Mouse (Mus musculus) embryonic facial prominence, embryonic 15.5 days (tissue): Measurements from ENCODE around the gene Cplx1. TPM values are rescaled to one million over a fixed set of nuclear protein-coding genes. Genes with fewer than 3 reads are reported as not detected.

Experiments used
- ATAC-seq: fragments of 200-750 bp; cut with Nextera tagmentation; 2 replicates; pipeline ENCODE4 v1.8.0; 2017; ENCODE audit warnings: low read depth, moderate TSS enrichment; ENCODE audit not compliant: insufficient number of reproducible peaks, low FRiP score, low TSS enrichment
- H3K27ac ChIP-seq: fragments of 300-500 bp; sonication (generic); replicated peaks from 2 replicates; pipeline ENCODE4 v1.5.1; 2015; ENCODE audit warnings: mild to moderate bottlenecking, inconsistent platforms
- H3K27me3 ChIP-seq: fragments of 300-500 bp; sonication (generic); 2 replicates; pipeline ENCODE4 v1.6.1; 2015; ENCODE audit warnings: inconsistent platforms
- H3K36me3 ChIP-seq: fragments of 300-500 bp; sonication (generic); 2 replicates; pipeline ENCODE4 v1.6.1; 2015; ENCODE audit warnings: mild to moderate bottlenecking, inconsistent platforms
- H3K4me1 ChIP-seq: fragments of 300-500 bp; sonication (generic); 2 replicates; pipeline ENCODE4 v1.6.1; 2015; ENCODE audit warnings: inconsistent platforms
- H3K4me2 ChIP-seq: fragments of 300-500 bp; sonication (generic); replicated peaks from 2 replicates; pipeline ENCODE4 v1.6.1; 2015; ENCODE audit warnings: mild to moderate bottlenecking, inconsistent platforms
- H3K4me3 ChIP-seq: fragments of 300-500 bp; sonication (generic); replicated peaks from 2 replicates; pipeline ENCODE4 v1.5.1; 2015; ENCODE audit warnings: mild to moderate bottlenecking, inconsistent platforms
- H3K9ac ChIP-seq: fragments of 300-500 bp; sonication (generic); 2 replicates; pipeline ENCODE4 v1.6.1; 2015; ENCODE audit warnings: inconsistent platforms
- H3K9me3 ChIP-seq: fragments of 300-500 bp; sonication (generic); replicated peaks from 2 replicates; pipeline ENCODE4 v1.6.1; 2016; ENCODE audit warnings: inconsistent platforms
- WGBS: fragments of 180-500 bp; shearing (Covaris S2); methylation state at CpG from one replicate; pipeline ENCODE4 v1.1.7; 2015; 5-methylcytosine and 5-hydroxymethylcytosine counted together
- polyA plus RNA-seq: library from polyadenylated mRNA; unstranded; fragments of >200 nt; fragmentation: Nextera tagmentation; extraction: Ambion mirVana; gene quantifications from 2 replicates; pipeline ENCODE4 v1.2.1, GENCODE M21; 2015

Gene Cplx1
- polyA plus RNA-seq = 0.38 and 0.89 TPM in 2 replicates

- Histone ChIP-seq H3K4me2 (peak within 1 kb of the TSS; percentile 61), H3K27ac (no peak within 1 kb of the TSS), H3K9me3 (no peaks in the 10 kb centered on the region), H3K4me1 (peaks cover 13% of the 10 kb centered on the region), H3K36me3 (no peaks in the 10 kb centered on the region), H3K27me3 (peaks cover 36% of the 10 kb centered on the region), H3K4me3 (peak within 1 kb of the TSS; percentile 31), H3K9ac (no peak within 1 kb of the TSS)
- under 1% methylated on average over 51 of the region's 56 CpGs for WGBS
- no peak for ATAC-seq
These were observed at the start of gene Cplx1 for GRCm38 (mm10) chr5:108549489-108550206. Gene Cplx1 (minus strand): TSS chr5:108550024.

DNA sequence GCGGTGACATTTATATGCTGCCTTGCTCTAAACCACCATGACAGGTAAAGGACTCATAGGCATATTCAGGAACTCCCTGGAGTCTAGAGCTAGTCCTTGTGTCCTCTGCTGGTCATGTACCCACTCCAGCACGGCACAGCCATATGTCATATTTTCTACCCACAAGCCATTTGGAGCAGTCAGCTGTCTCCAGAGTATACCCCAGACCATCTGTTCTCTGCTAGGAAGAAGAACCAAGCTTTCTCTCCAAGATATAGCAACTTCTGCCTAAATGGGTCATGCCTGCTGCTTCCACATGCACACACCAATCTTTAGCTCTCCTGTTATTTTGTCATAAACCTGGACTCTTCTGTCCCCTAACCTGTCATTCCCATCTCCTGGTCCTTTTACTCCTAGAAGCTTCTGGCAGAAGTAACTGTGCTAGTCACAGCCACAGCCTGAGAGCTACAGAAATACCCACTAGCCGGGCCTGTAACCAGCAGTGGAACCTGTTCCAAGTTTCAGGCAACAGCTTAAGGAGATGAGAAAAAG is 31.6 kb upstream of the Cplx1 start:
- Histone ChIP-seq H3K36me3 (peaks cover 83% of the 10 kb centered on the region), H3K4me1 (no peaks in the 10 kb centered on the region), H3K9me3 (no peaks in the 10 kb centered on the region), H3K9ac (no peak overlapping the region), H3K4me3 (no peak overlapping the region), H3K27me3 (no peaks in the 10 kb centered on the region), H3K27ac (no peak overlapping the region), H3K4me2 (no peak overlapping the region)
- ATAC-seq = no peak
- WGBS = 89% methylated on average over 3 of the region's 3 CpGs

- Histone ChIP-seq H3K9ac (no peak overlapping the region), H3K36me3 (peaks cover 83% of the 10 kb centered on the region), H3K4me1 (no peaks in the 10 kb centered on the region), H3K9me3 (no peaks in the 10 kb centered on the region), H3K4me2 (no peak overlapping the region), H3K4me3 (no peak overlapping the region), H3K27me3 (no peaks in the 10 kb centered on the region), H3K27ac (no peak overlapping the region)
- WGBS = 93% methylated on average over 6 of the region's 6 CpGs
- ATAC-seq = no peak
These were observed 23.2 kb upstream of the Cplx1 start for GRCm38 (mm10) chr5:108573054-108573453.

DNA sequence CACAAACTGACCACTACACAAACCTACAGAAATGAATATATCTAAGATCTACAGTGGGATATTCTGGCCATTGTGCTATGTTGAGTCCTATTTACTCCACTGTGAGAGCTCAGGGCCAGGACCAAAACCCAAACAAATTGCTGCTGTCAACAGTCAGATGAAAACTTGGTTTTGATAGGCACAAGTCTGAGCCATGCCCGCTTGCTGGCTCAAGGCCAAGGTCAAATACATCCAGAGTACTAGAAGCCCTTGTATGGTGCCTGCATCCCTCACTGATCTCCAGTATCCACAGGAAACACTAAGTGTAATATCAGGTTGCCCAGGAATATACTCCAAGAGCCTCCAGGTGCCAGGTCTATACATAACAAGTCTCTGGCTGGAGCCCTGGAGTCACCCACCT is 21.2 kb upstream of the Cplx1 start:
- WGBS = 67% methylated on average over 1 of the region's 1 CpGs
- no peak overlapping the region for H3K27ac ChIP-seq
- peaks cover 77% of the 10 kb centered on the region for H3K36me3 ChIP-seq
- no peak overlapping the region for H3K4me2 ChIP-seq
- H3K4me3 ChIP-seq = no peak overlapping the region
- H3K9me3 ChIP-seq = no peaks in the 10 kb centered on the region
- no peaks in the 10 kb centered on the region for H3K27me3 ChIP-seq
- no peak for ATAC-seq
- H3K9ac ChIP-seq = no peak overlapping the region
- H3K4me1 ChIP-seq = no peaks in the 10 kb centered on the region

DNA sequence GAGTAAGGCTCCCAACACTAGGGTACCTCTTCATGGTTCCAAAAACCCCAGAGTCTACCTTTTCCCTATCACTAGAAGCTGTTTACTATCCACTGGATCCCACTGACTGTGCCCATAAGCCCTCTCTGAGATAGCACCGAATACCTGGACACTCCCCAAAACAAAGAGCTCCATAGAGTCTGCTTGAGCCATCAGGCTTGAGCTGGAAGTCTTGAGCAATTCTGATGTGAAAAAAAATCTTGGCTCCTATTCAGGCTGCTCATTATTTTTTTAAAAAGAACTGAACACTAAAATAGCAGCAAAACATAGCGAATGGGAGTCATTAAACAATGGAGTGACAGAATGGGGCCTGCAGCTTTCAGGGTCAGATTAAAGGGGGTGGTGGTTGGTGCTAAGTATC is 17.3 kb upstream of the Cplx1 start:
- Histone ChIP-seq H3K36me3 (peaks cover 51% of the 10 kb centered on the region), H3K9ac (no peak overlapping the region), H3K9me3 (no peaks in the 10 kb centered on the region), H3K4me3 (no peak overlapping the region), H3K4me1 (no peaks in the 10 kb centered on the region), H3K27ac (no peak overlapping the region), H3K4me2 (no peak overlapping the region), H3K27me3 (no peaks in the 10 kb centered on the region)
- 89% methylated on average over 2 of the region's 2 CpGs for WGBS
- no peak for ATAC-seq

DNA sequence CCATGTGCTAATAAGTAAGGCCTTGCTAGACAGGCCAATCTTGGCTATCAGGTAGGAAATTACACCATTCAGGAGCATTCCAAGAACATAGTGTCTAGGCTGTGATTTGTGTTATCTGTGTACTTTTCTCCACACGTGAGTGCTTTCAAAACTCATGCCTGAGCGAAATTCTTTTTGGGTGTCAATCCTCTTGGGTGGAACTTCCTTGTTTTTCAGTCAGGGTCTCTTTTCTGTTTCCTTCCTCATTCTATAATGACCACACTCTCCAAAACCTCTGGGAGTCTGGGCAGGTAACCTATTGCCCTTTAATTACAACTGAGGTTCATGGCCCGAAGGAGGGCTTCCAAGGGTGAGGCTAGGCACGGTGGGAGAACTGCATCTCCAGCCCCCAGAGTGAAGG is 16.7 kb upstream of the Cplx1 start:
- Histone ChIP-seq H3K9me3 (no peaks in the 10 kb centered on the region), H3K4me1 (no peaks in the 10 kb centered on the region), H3K4me2 (no peak overlapping the region), H3K9ac (no peak overlapping the region), H3K27me3 (no peaks in the 10 kb centered on the region), H3K27ac (no peak overlapping the region), H3K4me3 (no peak overlapping the region), H3K36me3 (peaks cover 45% of the 10 kb centered on the region)
- no peak for ATAC-seq
- 87% methylated on average over 4 of the region's 4 CpGs for WGBS

DNA sequence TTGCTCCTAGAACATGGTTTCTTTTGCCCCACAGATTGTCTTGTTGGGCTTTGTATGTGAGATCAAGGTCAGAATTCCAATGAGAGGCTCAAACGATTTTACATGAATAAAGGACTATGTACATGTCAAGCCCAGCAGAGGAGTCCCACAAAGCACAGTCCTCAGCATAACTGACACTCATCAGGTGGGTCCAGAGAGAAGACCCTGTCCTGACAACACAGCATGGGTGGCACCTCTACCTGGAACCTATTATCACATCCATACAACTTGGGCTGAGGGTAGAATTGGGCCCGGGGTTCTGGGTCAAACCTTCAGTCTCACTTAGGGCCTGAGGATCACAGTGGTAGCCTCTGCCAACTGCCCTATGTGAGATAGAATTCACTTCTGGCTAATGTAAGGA is 15.6 kb upstream of the Cplx1 start:
- Histone ChIP-seq H3K27ac (no peak overlapping the region), H3K9ac (no peak overlapping the region), H3K4me3 (no peak overlapping the region), H3K9me3 (no peaks in the 10 kb centered on the region), H3K27me3 (no peaks in the 10 kb centered on the region), H3K4me1 (no peaks in the 10 kb centered on the region), H3K36me3 (peaks cover 34% of the 10 kb centered on the region), H3K4me2 (no peak overlapping the region)
- ATAC-seq = no peak
- 94% methylated on average over 2 of the region's 2 CpGs for WGBS

DNA sequence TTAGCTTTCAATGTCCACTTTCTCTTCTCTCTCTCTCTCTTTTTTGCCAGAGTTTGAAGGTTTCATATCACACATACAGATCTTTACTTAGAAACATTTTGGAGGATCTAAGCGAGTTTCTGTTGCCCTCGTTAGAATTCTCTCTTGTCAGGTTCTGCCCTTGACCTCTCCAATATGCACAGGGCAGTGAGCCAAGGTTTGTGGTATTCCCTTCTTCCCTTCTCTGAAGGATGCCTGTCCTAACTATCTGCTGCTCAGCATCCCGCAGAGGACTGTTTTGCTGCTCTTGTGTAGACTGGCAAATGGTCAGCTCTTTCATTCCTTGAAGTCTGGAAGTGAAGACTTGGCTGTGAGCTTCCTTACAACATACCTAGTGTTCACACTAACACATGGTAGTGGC is 14.5 kb upstream of the Cplx1 start:
- no peak overlapping the region for H3K4me3 ChIP-seq
- H3K9me3 ChIP-seq = no peaks in the 10 kb centered on the region
- no peak overlapping the region for H3K27ac ChIP-seq
- H3K4me2 ChIP-seq = no peak overlapping the region
- H3K9ac ChIP-seq = no peak overlapping the region
- H3K36me3 ChIP-seq = peaks cover 24% of the 10 kb centered on the region
- no peaks in the 10 kb centered on the region for H3K4me1 ChIP-seq
- no peaks in the 10 kb centered on the region for H3K27me3 ChIP-seq
- no peak for ATAC-seq
- 81% methylated on average over 3 of the region's 3 CpGs for WGBS

GRCm38 (mm10) chr5:108562483-108562882 is 12.7 kb upstream of the Cplx1 start:
- Histone ChIP-seq H3K4me3 (no peak overlapping the region), H3K27ac (no peak overlapping the region), H3K9me3 (no peaks in the 10 kb centered on the region), H3K36me3 (peaks cover 7% of the 10 kb centered on the region), H3K4me2 (no peak overlapping the region), H3K4me1 (no peaks in the 10 kb centered on the region), H3K9ac (no peak overlapping the region), H3K27me3 (no peaks in the 10 kb centered on the region)
- WGBS = 84% methylated on average over 2 of the region's 2 CpGs
- ATAC-seq = no peak

- Histone ChIP-seq H3K4me3 (no peak overlapping the region), H3K4me1 (no peaks in the 10 kb centered on the region), H3K27ac (no peak overlapping the region), H3K36me3 (no peaks in the 10 kb centered on the region), H3K9me3 (no peaks in the 10 kb centered on the region), H3K9ac (no peak overlapping the region), H3K4me2 (no peak overlapping the region), H3K27me3 (0 out of 2 replicates have a peak, but pooled peaks cover 2% of the 10 kb centered on the region)
- no peak for ATAC-seq
- 78% methylated on average over 4 of the region's 4 CpGs for WGBS
These were observed 7.2 kb upstream of the Cplx1 start for GRCm38 (mm10) chr5:108556986-108557385.

GRCm38 (mm10) chr5:108554041-108554440 is 4.2 kb upstream of the Cplx1 start:
- 62% methylated on average over 1 of the region's 1 CpGs for WGBS
- H3K4me1 ChIP-seq = peaks cover 13% of the 10 kb centered on the region
- H3K27ac ChIP-seq = no peak overlapping the region
- H3K9ac ChIP-seq = no peak overlapping the region
- no peak overlapping the region for H3K4me2 ChIP-seq
- H3K4me3 ChIP-seq = no peak overlapping the region
- peaks cover 30% of the 10 kb centered on the region for H3K27me3 ChIP-seq
- no peaks in the 10 kb centered on the region for H3K9me3 ChIP-seq
- ATAC-seq = no peak
- no peaks in the 10 kb centered on the region for H3K36me3 ChIP-seq

DNA sequence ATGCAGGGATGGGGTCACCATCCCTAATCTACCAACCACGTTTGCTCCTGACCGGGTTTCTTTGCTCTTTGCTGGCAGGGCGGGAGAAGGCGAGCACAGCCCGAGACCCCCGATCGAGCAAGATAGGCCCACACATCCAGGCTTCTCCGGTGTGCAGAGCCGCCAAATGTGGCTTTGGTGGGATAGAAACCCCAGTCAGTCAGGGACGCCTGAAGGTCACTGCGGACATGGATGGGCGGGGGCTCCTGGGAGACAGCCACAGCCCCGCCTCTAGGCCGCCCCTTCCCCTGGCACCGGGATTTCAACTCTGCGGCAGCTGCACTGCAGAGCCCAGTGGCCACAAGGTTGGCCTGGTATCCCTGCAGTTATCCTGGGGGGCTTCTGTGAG is 377 bp upstream of the Cplx1 start:
- no peaks in the 10 kb centered on the region for H3K9me3 ChIP-seq
- H3K27me3 ChIP-seq = peaks cover 36% of the 10 kb centered on the region
- H3K9ac ChIP-seq = no peak overlapping the region
- H3K4me3 ChIP-seq = peak overlapping the region; percentile 31
- 3% methylated on average over 16 of the region's 16 CpGs for WGBS
- H3K27ac ChIP-seq = no peak overlapping the region
- H3K4me2 ChIP-seq = peak overlapping the region; percentile 61
- H3K36me3 ChIP-seq = no peaks in the 10 kb centered on the region
- ATAC-seq = no peak
- H3K4me1 ChIP-seq = peaks cover 13% of the 10 kb centered on the region
